Mouse (Mus musculus) heart, postnatal 0 days (tissue): ENCODE data around the gene Adck2.

Experiments
- CTCF ChIP-seq: IDR thresholded peaks from 2 replicates; pipeline ENCODE4 v1.5.1; 2016; ENCODE audit warnings: antibody characterized with exemption, control low read depth, low read depth
- EP300 ChIP-seq: IDR thresholded peaks from 2 replicates; pipeline ENCODE4 v1.6.1; 2016; ENCODE audit warnings: antibody characterized with exemption, low read depth

DNA sequence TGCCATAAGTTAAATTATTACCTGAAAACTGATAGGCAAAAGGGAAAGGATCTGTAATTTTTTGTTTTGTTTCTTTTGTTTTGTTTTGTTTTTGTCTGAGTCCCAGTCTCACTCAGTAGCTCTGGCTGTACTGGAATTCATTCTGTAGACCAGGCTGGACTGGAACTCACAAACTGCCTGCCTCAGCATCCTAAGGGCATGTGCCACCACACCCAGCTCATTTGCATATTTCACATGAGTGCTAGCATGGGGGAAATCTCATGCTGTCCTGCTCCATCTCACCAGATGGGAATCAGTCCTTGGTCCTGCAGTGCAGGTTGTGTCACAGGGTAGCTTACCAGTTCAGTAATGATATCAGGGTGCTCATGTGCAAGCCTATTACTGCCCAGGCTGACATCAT is 38.7 kb upstream of the Adck2 start:
- TF ChIP-seq CTCF: no peak
- TF ChIP-seq EP300: no peak
